Mouse (Mus musculus): ENCODE data around the gene C87499.

DNA sequence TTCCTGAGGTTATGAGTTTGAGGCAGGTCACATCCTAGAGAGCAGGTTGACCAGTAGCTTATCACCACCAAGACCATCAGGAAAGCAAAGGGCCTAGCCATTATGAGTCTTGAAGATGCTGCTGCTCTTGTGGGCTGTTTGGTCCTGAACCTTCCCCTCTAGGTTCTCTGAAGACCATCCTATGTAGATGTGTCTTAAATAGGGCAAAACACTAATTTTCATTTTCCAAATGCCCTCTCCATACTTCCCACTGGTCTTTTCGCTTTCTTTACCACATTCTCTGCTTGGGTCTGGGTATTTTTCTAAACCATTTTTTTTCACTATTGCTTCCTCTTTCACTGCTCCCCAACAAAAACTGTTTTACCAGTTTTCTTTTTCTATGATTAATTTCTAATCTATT, 41.9 kb downstream of the C87499 start, which contains the start of gene Ifna9:
- no peak for TF ChIP-seq CTCF (IDR thresholded peaks at IDR 0.05; ENCODE audit: borderline replicate concordance, insufficient read depth, low read length)
- TF ChIP-seq POLR2A (IDR thresholded peaks at IDR 0.05; ENCODE audit: low read depth, low read length) = no peak
